Mouse (Mus musculus) monocyte, adult 5-6 weeks (primary cell): ENCODE results near the gene Pcsk1n. TPM values are rescaled to one million over a fixed set of nuclear protein-coding genes. Genes with fewer than 3 reads are reported as not detected.
"Not testable (repeated sequence)": the region's sequence is repeated elsewhere in the genome, so short reads cannot be mapped to it uniquely, and the experiment has no call there.

ENCODE experiments used
- ATAC-seq: fragments of 153-309, 156-312 bp; replicated peaks from 2 replicates; pipeline ENCODE4 v1.8.0; 2017; ENCODE audit warnings: mild to moderate bottlenecking; ENCODE audit not compliant: low TSS enrichment, insufficient number of reproducible peaks, severe bottlenecking, poor library complexity, low FRiP score
- total RNA-seq: library from RNA; stranded (forward); fragments of 200-1000, 200-491, 200-594 nt; gene quantifications from 3 replicates; pipeline ENCODE4 v1.2.3, GENCODE M21; 2017

The Pcsk1n gene
- total RNA-seq = not detected in 3 replicates

- ATAC-seq = no peak
These were observed at the start of gene Pcsk1n for GRCm38 (mm10) chrX:7919601-7920383. Gene Pcsk1n, plus strand, starts transcription at chrX:7919822.

- ATAC-seq = no peak
These were observed 49.8 kb upstream of the Pcsk1n start for GRCm38 (mm10) chrX:7869826-7870225.

DNA sequence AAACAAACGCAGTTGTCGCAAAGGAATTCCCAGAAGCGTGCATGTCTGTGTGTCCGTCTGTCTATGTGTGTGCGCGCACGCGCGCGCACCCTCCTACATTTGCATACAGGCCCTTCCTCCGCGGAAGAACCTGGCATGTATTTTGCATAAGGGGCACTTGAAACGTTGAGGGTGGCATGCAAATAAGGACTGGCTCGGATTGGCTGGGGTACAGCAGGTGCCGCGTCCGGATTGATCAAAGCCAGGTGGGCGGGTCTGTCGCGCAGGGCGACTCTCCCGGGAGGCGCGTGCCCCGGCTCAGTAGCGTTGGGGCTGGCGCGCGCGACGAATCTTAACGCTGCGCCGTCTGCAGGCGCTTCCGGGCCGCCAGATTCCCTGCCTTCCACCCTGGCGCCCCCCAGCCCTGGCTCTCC is 41.6 kb upstream of the Pcsk1n start, which contains the start of gene Pim2:
Gene Pim2, plus strand, starts transcription at position 256 of the 413 bp plus-strand sequence.
- ATAC-seq = peak; percentile 88

DNA sequence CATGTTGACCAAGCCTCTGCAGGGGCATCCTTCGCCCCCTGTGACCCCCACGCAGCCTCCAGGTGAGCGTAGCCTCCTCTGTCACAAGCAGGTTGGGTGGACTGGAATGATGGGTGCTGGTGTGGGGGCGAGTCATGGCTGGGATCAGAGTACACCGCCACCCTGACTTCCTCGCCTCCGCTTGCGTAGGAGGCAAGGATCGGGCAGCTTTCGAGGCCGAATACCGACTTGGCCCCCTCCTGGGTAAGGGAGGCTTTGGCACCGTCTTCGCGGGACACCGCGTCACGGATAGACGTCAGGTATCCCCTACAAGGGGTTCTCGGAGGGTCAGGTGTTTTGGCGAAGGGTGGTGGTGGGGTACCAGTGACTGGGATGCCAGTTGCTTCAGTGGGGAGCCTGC is 41.1 kb upstream of the Pcsk1n start:
- ATAC-seq = no peak

- peak; percentile 62 for ATAC-seq
These were observed 39.8 kb upstream of the Pcsk1n start for GRCm38 (mm10) chrX:7879819-7880218.

DNA sequence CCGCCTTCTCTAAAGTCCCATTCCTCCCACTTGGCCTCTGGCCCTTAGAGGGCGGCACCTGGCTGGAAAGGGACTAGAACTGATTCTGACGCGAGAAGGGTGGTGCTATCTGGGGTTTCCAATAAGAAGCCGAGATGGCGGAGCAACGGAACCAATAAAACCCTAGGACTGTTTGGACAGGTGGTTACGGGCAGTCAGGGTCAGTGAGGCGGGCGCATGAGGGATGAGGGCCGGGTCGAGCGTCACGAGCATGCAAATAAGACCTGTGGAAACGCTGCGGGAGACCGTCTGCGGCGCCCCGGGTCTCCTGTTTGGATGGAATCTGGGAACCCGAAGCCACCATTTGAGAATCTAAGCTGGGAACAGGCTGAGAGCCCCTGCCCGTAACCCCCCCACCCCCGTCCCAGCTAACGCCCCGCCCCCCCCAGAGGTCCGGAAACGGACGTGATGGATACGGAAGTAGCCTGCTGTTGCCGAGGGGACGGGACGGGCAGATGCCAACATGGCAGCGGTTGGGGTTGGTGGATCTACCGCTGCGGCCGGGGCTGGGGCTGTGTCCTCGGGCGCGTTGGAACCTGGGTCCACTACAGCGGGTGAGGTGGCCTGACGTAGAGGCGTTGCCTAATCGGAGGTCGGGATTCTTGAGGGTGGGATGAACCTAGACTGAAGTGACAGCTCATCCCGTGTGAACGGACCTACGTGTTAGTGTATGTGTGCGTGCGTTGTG is 35.6 kb upstream of the Pcsk1n start, which contains the start of gene Slc35a2:
Gene Slc35a2, plus strand, starts transcription at position 188 of the 727 bp plus-strand sequence.
- peak; percentile 91 for ATAC-seq

DNA sequence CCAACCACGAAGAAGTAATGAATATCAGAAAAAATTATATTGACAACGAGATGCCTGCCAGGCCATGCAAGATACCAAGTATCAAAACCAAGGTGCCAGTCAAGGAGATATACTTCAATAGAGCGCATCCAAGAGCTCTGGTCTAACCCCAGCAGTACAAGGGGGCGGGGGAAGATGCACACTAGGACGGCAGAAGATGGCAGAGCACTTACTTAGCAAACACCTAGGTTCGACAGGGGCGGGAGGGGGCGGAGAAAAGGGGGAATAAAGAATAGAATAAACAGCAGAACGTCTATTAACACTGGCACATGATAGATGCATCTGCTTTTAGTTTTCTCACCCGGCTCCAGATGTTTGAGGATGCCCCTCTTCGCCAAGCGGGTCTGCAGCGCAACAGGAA is 21.4 kb upstream of the Pcsk1n start:
- no peak for ATAC-seq

- ATAC-seq = peak; percentile 94
These were observed 20.4 kb upstream of the Pcsk1n start, which contains the start of the genes Pqbp1 and Timm17b for GRCm38 (mm10) chrX:7898880-7899874. Gene Pqbp1, minus strand, starts transcription at chrX:7899269. Gene Timm17b, plus strand, starts transcription at chrX:7899357.

DNA sequence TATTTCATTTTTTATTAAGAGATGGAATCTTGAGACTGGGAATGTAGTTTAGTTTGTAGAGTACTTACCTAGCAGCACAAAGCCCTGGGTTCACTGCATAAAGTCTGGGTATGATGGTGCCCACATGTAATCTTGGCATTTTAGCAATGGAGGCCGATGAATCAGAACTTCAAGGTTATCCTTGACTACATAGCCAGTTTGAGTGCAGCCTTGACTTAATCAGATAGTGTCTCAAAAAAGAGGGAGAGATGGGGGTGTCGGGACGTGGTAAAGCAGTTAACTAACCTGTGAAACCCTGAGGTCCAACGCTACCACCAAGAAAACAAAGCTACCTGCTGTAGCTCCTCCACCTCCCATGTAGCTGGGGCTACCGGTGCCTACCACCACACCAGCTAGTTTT is 15.2 kb upstream of the Pcsk1n start:
- no peak for ATAC-seq

- ATAC-seq = no peak
These were observed 11.9 kb upstream of the Pcsk1n start, which contains the start of gene Gm10491 for GRCm38 (mm10) chrX:7907735-7908134. Gene Gm10491, minus strand, starts transcription at chrX:7907835.

DNA sequence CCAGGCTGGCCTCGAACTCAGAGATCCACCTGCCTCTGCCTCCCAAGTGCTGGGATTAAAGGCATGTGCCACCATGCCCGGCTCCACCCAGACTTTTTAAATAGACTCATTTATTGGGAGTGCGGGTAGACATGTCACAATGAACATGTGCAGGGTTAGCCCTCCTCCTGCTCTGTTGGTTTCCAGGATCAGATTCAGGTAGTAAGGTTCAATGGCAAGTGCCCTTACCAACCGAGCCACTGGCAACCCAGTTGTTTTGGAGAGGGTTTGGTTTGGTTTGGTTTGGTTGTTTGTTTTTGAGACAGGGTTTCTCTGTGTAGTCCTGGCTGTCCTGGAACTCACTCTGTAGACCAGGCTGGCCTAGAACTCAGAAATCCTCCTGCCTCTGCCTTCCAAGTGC is 10.4 kb upstream of the Pcsk1n start, which contains the start of gene Gm10490:
Gene Gm10490, plus strand, starts transcription at position 301 of the 400 bp plus-strand sequence.
- not testable (repeated sequence) for ATAC-seq

GRCm38 (mm10) chrX:7910473-7910872 is 9.1 kb upstream of the Pcsk1n start:
- ATAC-seq = no peak

DNA sequence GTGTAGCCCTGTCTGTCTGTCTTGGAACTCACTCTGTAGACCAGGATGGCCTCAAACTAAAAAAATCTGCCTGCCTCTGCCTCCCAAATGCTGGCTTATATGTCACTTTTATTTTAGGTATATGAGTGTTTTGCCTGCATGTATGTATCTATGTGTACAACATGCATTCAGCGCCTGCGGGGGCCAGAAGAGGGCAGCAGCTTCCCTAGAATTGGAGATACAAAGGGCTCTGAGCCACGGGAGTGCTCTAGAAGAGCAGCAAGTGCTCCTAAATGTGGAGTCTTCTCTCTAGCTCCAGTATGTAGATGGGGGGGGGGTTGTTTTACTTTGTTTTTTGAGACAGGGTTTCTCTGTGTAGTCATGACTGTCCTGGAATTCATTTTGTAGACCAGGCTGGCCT is 4.0 kb upstream of the Pcsk1n start:
- 0 out of 2 replicates have a peak, but pooled peaks have one; percentile 47 for ATAC-seq

DNA sequence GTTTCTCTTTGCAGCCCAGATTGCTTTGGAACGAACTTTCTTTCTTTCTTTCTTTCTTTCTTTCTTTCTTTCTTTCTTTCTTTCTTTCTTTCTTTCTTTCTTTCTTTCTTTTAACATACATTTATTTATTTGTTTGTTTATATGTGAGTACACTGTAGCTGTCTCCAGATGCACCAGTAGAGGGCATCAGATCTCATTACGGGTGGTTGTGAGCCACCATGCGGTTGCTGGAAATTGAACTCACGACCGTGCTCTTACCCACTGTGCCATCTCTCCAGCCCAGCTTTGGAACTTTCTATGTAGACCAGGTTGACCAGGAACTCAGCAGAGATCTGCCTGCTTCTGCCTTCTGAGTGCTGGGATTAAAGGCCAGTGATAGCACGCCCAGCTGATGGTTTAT is 1.7 kb upstream of the Pcsk1n start:
- ATAC-seq = not testable (repeated sequence)

DNA sequence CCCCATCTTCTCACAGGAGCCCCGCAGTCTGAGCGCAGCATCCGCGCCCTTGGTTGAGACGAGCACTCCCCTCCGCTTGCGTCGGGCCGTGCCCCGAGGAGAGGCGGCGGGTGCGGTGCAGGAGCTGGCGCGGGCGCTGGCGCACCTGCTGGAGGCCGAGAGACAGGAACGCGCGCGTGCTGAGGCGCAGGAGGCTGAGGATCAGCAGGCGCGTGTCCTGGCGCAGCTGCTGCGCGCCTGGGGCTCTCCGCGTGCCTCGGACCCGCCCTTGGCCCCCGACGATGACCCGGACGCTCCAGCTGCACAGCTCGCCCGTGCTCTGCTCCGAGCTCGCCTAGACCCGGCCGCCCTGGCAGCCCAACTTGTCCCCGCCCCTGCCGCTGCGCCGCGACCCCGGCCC is 2.4 kb downstream of the Pcsk1n start:
- ATAC-seq = no peak

GRCm38 (mm10) chrX:7926266-7926665 is 6.6 kb downstream of the Pcsk1n start:
- ATAC-seq = no peak

DNA sequence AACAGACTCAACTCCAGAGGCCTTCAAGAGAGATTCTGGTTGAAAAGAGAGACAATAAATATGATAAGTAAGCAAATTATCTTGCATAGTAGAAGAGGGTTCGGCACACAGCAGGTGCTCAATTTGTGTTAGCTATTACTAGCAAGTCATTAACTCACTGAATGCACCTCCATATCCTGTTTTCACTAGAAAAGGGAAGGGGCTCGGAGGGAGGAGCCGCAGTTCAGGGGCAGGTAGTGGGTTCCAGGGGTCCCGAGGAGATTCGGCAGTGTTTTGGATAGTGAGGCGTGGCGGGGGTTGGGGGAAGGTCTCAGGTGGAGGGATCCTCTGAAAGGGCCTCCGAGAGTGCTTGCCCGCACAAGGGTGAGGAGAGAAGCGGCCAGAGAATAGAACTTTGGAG is 7.5 kb downstream of the Pcsk1n start:
- no peak for ATAC-seq

GRCm38 (mm10) chrX:7928270-7928790 is 8.7 kb downstream of the Pcsk1n start, which contains the start of gene Eras:
Gene Eras, minus strand, starts transcription at chrX:7928607.
- ATAC-seq = no peak
